Mouse (Mus musculus) midbrain, embryonic 14.5 days (tissue): Measurements from ENCODE around the gene Grin2a. TPM values are rescaled to one million over a fixed set of nuclear protein-coding genes. Genes with fewer than 3 reads are reported as not detected.

ENCODE experiments used
- ATAC-seq: fragments of 200-750 bp; cut with Nextera tagmentation; 2 replicates; pipeline ENCODE4 v1.8.0; 2017; ENCODE audit warnings: moderate number of reproducible peaks, moderate library complexity; ENCODE audit not compliant: low FRiP score, low TSS enrichment
- DNase-seq: peaks from one replicate; pipeline ENCODE4 v3.0.0-alpha.2; 2015
- H3K27ac ChIP-seq: fragments of 300-500 bp; sonication (generic); replicated peaks from 2 replicates; pipeline ENCODE4 v1.5.1; 2014; ENCODE audit warnings: mild to moderate bottlenecking, low read depth, low read length, moderate library complexity
- H3K27me3 ChIP-seq: fragments of 300-500 bp; sonication (generic); 2 replicates; pipeline ENCODE4 v1.6.1; 2014; ENCODE audit warnings: low read length, control low read depth, mixed read lengths; ENCODE audit not compliant: control insufficient read depth, insufficient read depth
- H3K36me3 ChIP-seq: fragments of 300-500 bp; sonication (generic); 2 replicates; pipeline ENCODE4 v1.6.1; 2014; ENCODE audit warnings: low read length, control low read depth; ENCODE audit not compliant: control insufficient read depth, insufficient read depth
- H3K4me1 ChIP-seq: fragments of 300-500 bp; sonication (generic); 2 replicates; pipeline ENCODE4 v1.6.1; 2014; ENCODE audit warnings: mild to moderate bottlenecking, antibody characterized with exemption, low read length, control low read depth; ENCODE audit not compliant: control insufficient read depth, insufficient read depth
- H3K4me2 ChIP-seq: fragments of 300-500 bp; sonication (generic); 2 replicates; pipeline ENCODE4 v1.6.1; 2014; ENCODE audit warnings: mild to moderate bottlenecking, low read length, moderate library complexity
- H3K4me3 ChIP-seq: fragments of 300-500 bp; sonication (generic); replicated peaks from 2 replicates; pipeline ENCODE4 v1.5.1; 2014; ENCODE audit warnings: low read depth, low read length
- H3K9ac ChIP-seq: fragments of 300-500 bp; sonication (generic); replicated peaks from 2 replicates; pipeline ENCODE4 v1.6.1; 2014; ENCODE audit warnings: mild to moderate bottlenecking, low read length, moderate library complexity
- H3K9me3 ChIP-seq: fragments of 300-500 bp; sonication (generic); 2 replicates; pipeline ENCODE4 v1.6.1; 2016; ENCODE audit warnings: low read length, control low read depth, mixed read lengths; ENCODE audit not compliant: control insufficient read depth
- WGBS: fragments of 180-500 bp; shearing (Covaris S2); extraction: QIAGEN DNeasy Blood & Tissue Kit; methylation state at CpG from one replicate; pipeline ENCODE4 v1.1.7; 2014; 5-methylcytosine and 5-hydroxymethylcytosine counted together
- polyA plus RNA-seq: library from polyadenylated mRNA; unstranded; fragments of >200 nt; fragmentation: Nextera tagmentation; extraction: Ambion mirVana; gene quantifications from 2 replicates; pipeline ENCODE4 v1.2.1, GENCODE M21; 2014

Grin2a gene
- polyA plus RNA-seq, 1 experiment from 2014 or later = 2.4 TPM

DNA sequence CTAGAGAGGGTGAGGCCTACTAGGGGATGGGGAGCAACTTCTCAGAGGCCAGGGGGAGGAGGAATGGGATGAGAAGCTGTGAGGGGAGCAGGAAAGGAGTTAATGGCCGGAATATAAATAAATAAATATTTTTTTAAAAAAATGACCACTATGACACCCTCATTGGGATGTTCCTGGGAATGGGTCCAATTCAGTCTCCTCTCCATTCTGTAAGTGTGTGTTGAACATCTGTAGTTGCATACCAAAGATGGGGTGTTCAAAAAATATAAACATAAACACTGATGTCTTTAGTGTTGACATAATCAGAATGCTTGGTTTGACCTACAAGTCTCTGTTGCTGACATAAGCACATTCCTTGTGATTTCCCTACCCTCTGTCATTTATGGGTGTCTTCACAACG, 298.2 kb downstream of the Grin2a start:
- WGBS = 74% methylated on average over 2 of the region's 2 CpGs
- DNase-seq (no peak), ATAC-seq (no peak)
- Histone ChIP-seq H3K27me3 (no peaks in the 10 kb centered on the region), H3K4me3 (no peak overlapping the region), H3K4me2 (no peak overlapping the region), H3K27ac (no peak overlapping the region), H3K36me3 (no peaks in the 10 kb centered on the region), H3K9me3 (no peaks in the 10 kb centered on the region), H3K4me1 (no peaks in the 10 kb centered on the region), H3K9ac (no peak overlapping the region)

DNA sequence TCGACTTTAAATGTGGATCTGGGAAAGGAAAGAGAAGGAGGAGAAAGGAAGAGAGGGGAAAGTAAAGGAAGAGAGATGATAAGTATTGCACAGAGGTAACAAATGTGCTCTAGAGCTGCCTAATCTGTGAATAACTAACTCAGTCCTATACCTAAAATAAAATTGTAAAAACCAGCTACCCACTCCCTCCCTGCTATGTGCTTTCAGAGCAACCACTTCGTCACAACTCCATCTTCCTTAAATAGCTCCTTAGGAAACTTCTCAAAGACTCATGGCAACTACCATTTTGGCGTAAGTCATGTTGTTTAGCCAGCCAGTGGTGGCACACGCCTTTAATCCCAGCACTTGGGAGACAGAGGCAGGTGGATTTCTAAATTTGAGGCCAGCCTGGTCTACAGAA, 301.3 kb downstream of the Grin2a start:
- Histone ChIP-seq H3K9me3 (no peaks in the 10 kb centered on the region), H3K9ac (no peak overlapping the region), H3K27me3 (no peaks in the 10 kb centered on the region), H3K4me2 (no peak overlapping the region), H3K4me3 (no peak overlapping the region), H3K27ac (no peak overlapping the region), H3K4me1 (no peaks in the 10 kb centered on the region), H3K36me3 (no peaks in the 10 kb centered on the region)
- DNase-seq = no peak
- 79% methylated on average over 4 of the region's 4 CpGs for WGBS
- no peak for ATAC-seq

DNA sequence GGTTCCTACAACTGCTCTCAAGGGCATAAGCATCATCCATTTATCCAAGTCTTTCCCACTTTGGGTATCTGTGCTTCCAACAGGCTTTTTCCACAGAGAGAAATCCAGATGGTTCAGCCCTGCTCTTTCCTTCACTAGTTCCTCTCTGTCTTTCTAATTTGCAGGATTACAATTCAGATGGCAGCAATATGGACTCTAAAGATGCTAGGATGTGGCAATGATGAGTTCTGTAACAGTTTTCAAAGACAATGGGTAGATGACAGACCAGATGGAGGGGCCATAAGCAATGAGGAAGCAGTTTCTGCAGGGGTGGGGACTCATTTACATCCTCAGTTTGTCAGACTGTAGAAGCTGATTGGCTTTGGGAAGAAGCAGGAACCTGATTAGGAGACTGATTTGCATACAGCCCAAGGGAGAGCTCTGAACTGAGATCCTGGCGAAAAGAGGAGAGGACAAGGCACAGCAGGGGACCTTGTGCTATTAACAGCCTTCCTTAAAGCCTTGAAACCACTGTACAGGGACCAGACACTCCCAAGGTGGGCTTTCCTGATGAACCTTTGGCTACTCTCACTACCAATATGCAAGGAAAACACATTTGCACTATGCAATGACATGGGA, 306.7 kb downstream of the Grin2a start:
- 19% methylated on average over 1 of the region's 1 CpGs for WGBS
- no peaks in the 10 kb centered on the region for H3K27me3 ChIP-seq
- no peaks in the 10 kb centered on the region for H3K4me1 ChIP-seq
- H3K36me3 ChIP-seq = no peaks in the 10 kb centered on the region
- H3K9ac ChIP-seq = no peak overlapping the region
- no peak overlapping the region for H3K4me3 ChIP-seq
- ATAC-seq (no peak), DNase-seq (no peak)
- no peaks in the 10 kb centered on the region for H3K9me3 ChIP-seq
- no peak overlapping the region for H3K4me2 ChIP-seq
- H3K27ac ChIP-seq = no peak overlapping the region

DNA sequence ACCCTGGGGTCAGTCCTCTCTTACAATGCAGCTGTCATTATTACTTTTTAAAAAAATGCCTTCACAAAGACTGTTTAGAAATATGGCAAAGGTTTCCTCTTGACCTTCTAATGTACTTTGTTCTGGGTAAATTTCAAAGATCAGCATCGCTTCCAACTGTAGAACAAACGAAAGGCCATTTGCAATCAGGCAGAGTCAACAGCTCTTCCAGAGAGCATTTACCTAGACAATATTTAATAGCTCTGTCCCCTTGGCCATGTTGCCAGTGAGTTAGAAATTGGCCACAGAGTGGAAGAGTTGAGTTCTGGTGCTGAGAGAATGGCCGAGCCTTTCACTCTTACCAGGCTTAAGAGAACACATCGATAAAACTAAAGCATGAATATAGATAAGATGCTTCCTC, 314.8 kb downstream of the Grin2a start:
- DNase-seq (no peak), ATAC-seq (no peak)
- Histone ChIP-seq H3K27ac (no peak overlapping the region), H3K4me3 (no peak overlapping the region), H3K4me1 (peaks cover 15% of the 10 kb centered on the region), H3K36me3 (no peaks in the 10 kb centered on the region), H3K9me3 (no peaks in the 10 kb centered on the region), H3K9ac (no peak overlapping the region), H3K27me3 (no peaks in the 10 kb centered on the region), H3K4me2 (no peak overlapping the region)
- WGBS = 80% methylated on average over 4 of the region's 4 CpGs

DNA sequence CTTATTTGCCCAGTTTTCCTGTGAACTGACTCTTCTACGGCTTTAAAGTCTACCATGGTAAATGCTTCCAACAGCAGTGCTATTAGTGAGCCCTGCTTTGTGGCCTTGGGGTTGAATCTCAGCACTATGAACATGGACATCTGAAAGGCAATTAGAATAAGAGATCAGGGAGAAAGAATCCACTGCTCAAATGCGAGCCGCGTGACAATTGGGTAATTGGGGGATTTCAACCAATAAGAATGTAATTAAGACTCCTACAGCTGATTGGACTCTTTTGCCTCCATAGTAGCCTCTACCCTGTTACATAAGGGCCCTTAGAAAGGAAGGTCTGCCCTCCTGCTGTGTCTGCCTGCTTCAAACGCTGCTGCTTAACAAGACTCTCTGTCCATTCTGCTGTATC, 315.4 kb downstream of the Grin2a start:
- Histone ChIP-seq H3K4me2 (no peak overlapping the region), H3K4me1 (peaks cover 15% of the 10 kb centered on the region), H3K27me3 (no peaks in the 10 kb centered on the region), H3K36me3 (no peaks in the 10 kb centered on the region), H3K4me3 (no peak overlapping the region), H3K9me3 (no peaks in the 10 kb centered on the region), H3K9ac (no peak overlapping the region), H3K27ac (no peak overlapping the region)
- no peak for ATAC-seq
- WGBS = 32% methylated on average over 5 of the region's 5 CpGs
- no peak for DNase-seq

DNA sequence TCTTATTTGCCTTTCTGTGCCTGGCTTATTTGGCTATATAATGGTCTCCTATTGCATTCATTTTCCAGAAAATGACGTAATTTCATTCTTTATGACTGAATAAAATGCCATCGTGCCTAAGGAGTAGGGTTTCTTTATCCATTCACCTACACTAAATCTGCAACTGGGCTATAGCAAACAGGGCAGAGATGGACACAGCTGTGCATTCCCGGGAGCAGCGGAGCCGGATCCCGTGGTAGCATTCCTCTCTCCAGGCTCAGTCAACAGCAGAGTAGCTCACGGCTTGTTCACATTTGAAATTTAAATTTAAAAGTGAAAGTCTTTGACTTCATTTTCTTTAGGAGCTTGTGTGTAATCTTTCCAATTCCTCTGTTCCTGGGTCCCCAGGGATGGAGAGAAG, 316.6 kb downstream of the Grin2a start:
- ATAC-seq = no peak

DNA sequence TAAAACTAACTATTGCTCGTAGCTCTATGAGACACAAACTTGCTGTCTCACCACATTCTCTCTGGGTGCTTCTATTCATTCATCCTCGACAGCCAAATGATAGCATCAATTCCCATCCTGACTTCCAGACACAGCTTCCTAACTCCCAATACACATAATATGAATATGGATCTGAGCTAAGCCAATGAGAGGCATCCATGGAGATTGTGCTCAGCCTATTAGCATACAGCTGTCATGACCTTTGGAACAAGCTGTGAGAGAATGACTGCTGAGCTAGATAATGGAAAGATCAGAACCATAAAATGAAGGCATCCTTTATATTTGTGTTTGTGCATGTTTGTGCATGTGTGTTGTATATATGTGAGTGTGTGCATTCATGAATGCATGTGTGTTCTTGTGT, 323.0 kb downstream of the Grin2a start:
- no peak overlapping the region for H3K4me2 ChIP-seq
- H3K27ac ChIP-seq = peak overlapping the region; percentile 37; the same call in 1 of the 2 replicates
- no peaks in the 10 kb centered on the region for H3K27me3 ChIP-seq
- H3K9ac ChIP-seq = no peak overlapping the region
- ATAC-seq (peak; percentile 81; the same call in 1 of the 2 replicates), DNase-seq (peak; percentile 60)
- WGBS = 13% methylated on average over 2 of the region's 2 CpGs
- no peaks in the 10 kb centered on the region for H3K36me3 ChIP-seq
- no peak overlapping the region for H3K4me3 ChIP-seq
- H3K4me1 ChIP-seq = peaks cover 20% of the 10 kb centered on the region
- no peaks in the 10 kb centered on the region for H3K9me3 ChIP-seq

More for the DNA sequence above, 316.6 kb downstream of the Grin2a start:
- H3K4me1 ChIP-seq = peaks cover 15% of the 10 kb centered on the region
- H3K4me3 ChIP-seq = no peak overlapping the region
- peak; percentile 40 for DNase-seq
- no peaks in the 10 kb centered on the region for H3K36me3 ChIP-seq
- H3K9ac ChIP-seq = no peak overlapping the region
- H3K4me2 ChIP-seq = no peak overlapping the region
- H3K27me3 ChIP-seq = no peaks in the 10 kb centered on the region
- 28% methylated on average over 7 of the region's 7 CpGs for WGBS
- peak overlapping the region; percentile 45; the same call in 1 of the 2 replicates for H3K27ac ChIP-seq
- H3K9me3 ChIP-seq = no peaks in the 10 kb centered on the region

DNA sequence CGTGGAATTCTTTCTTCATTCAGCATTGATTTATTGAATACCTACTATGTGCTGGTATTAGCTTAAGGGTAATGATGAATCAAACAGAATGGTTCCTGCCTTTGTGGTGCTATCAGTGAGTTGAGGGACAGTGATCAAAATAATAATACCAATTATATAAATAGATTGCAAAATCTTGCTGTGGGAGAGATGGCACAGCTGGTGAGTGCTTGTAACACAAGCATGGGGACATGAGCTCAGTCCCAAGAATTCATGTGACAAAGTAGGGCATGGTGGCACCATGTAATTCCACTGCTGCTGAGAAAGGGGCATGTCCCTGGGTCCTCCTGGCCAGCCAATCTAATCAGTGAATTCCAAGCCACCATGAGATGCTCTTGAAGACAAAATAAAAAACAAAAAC, 324.1 kb downstream of the Grin2a start:
- no peak overlapping the region for H3K4me2 ChIP-seq
- no peaks in the 10 kb centered on the region for H3K27me3 ChIP-seq
- no peak overlapping the region for H3K4me3 ChIP-seq
- ATAC-seq (no peak), DNase-seq (no peak)
- 85% methylated on average over 1 of the region's 1 CpGs for WGBS
- H3K9me3 ChIP-seq = no peaks in the 10 kb centered on the region
- H3K36me3 ChIP-seq = no peaks in the 10 kb centered on the region
- no peak overlapping the region; the same call in 1 of the 2 replicates for H3K27ac ChIP-seq
- peaks cover 20% of the 10 kb centered on the region for H3K4me1 ChIP-seq
- H3K9ac ChIP-seq = no peak overlapping the region

DNA sequence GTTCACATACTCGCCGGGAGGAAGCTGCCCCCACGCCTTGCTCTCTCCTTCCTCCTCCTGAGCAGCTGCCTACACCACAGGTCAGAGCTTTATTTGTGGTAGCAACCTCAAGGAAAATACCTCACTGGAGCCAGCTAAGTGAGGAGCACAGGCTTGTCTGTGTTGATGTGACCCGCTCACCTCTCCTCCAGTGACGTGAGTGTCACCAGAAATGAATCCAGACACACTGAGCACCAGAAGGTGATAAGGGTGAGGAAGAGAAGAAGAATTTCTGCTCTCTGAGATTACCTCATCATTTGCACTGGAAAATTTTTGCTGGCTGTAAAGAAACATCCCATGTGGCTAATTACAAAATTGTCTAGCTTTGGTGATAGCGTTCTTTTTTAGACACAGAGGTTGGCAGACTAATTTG, 324.6 kb downstream of the Grin2a start:
- WGBS = 61% methylated on average over 6 of the region's 6 CpGs
- no peak overlapping the region for H3K27ac ChIP-seq

More for the DNA sequence above, 324.6 kb downstream of the Grin2a start:
- ATAC-seq = no peak
- peaks cover 20% of the 10 kb centered on the region for H3K4me1 ChIP-seq
- no peak overlapping the region for H3K4me3 ChIP-seq
- no peak overlapping the region for H3K4me2 ChIP-seq
- H3K9ac ChIP-seq = no peak overlapping the region
- no peaks in the 10 kb centered on the region for H3K36me3 ChIP-seq
- no peaks in the 10 kb centered on the region for H3K27me3 ChIP-seq
- DNase-seq = no peak
- H3K9me3 ChIP-seq = no peaks in the 10 kb centered on the region
